Mouse (Mus musculus): ENCODE data around the gene Syn3.

Gene Syn3

GRCm38 (mm10) chr10:86338121-86338715 is 160.5 kb downstream of the Syn3 start:
- no peak for DNase-seq (ENCODE audit: low read depth)

- DNase-seq (ENCODE audit: low read depth), result no peak
Observed at GRCm38 (mm10) chr10:86337239-86337638, 161.5 kb downstream of the Syn3 start.

- DNase-seq (ENCODE audit: low read depth), result no peak
Observed at GRCm38 (mm10) chr10:86336506-86336905, 162.2 kb downstream of the Syn3 start.

GRCm38 (mm10) chr10:86334581-86334980 is 164.1 kb downstream of the Syn3 start:
- DNase-seq (ENCODE audit: low read depth), result no peak

GRCm38 (mm10) chr10:86332942-86333341 is 165.8 kb downstream of the Syn3 start:
- no peak for DNase-seq (ENCODE audit: low read depth)

GRCm38 (mm10) chr10:86331681-86332281 is 166.9 kb downstream of the Syn3 start:
- DNase-seq (ENCODE audit: low read depth), result no peak

GRCm38 (mm10) chr10:86330993-86331680 is 167.6 kb downstream of the Syn3 start:
- DNase-seq (ENCODE audit: low read depth), result no peak

- no peak for DNase-seq (ENCODE audit: low read depth)
Observed at GRCm38 (mm10) chr10:86329241-86329882, 169.3 kb downstream of the Syn3 start.

GRCm38 (mm10) chr10:86328691-86329090 is 170.0 kb downstream of the Syn3 start:
- DNase-seq (ENCODE audit: low read depth), result no peak

GRCm38 (mm10) chr10:86328143-86328542 is 170.6 kb downstream of the Syn3 start:
- no peak for DNase-seq (ENCODE audit: low read depth)

GRCm38 (mm10) chr10:86325272-86325671 is 173.4 kb downstream of the Syn3 start:
- no peak for DNase-seq (ENCODE audit: low read depth)

GRCm38 (mm10) chr10:86323275-86323994 is 175.3 kb downstream of the Syn3 start:
- DNase-seq (ENCODE audit: low read depth), result no peak

- DNase-seq (ENCODE audit: low read depth), result no peak
Observed at GRCm38 (mm10) chr10:86322006-86322405, 176.7 kb downstream of the Syn3 start.

- DNase-seq (ENCODE audit: low read depth), result no peak
Observed at GRCm38 (mm10) chr10:86321194-86321593, 177.5 kb downstream of the Syn3 start.

GRCm38 (mm10) chr10:86320204-86320603 is 178.5 kb downstream of the Syn3 start:
- DNase-seq (ENCODE audit: low read depth), result no peak

GRCm38 (mm10) chr10:86319526-86319925 is 179.2 kb downstream of the Syn3 start:
- no peak for DNase-seq (ENCODE audit: low read depth)

GRCm38 (mm10) chr10:86318552-86319140 is 180.1 kb downstream of the Syn3 start:
- DNase-seq (ENCODE audit: low read depth), result no peak

- no peak for DNase-seq (ENCODE audit: low read depth)
Observed at GRCm38 (mm10) chr10:86317633-86318032, 181.1 kb downstream of the Syn3 start.

- DNase-seq (ENCODE audit: low read depth), result no peak
Observed at GRCm38 (mm10) chr10:86315513-86315912, 183.2 kb downstream of the Syn3 start.

- DNase-seq (ENCODE audit: low read depth), result no peak
Observed at GRCm38 (mm10) chr10:86313448-86313847, 185.2 kb downstream of the Syn3 start.

- no peak for DNase-seq (ENCODE audit: low read depth)
Observed at GRCm38 (mm10) chr10:86312976-86313375, 185.7 kb downstream of the Syn3 start.

- DNase-seq (ENCODE audit: low read depth), result no peak
Observed at GRCm38 (mm10) chr10:86310527-86310926, 188.2 kb downstream of the Syn3 start.
